Mouse (Mus musculus) testis, adult 2 months (tissue): Measurements from ENCODE around the gene 1700020L24Rik.

Experiments
- CTCF ChIP-seq: fragments of 200-500 bp; IDR thresholded peaks from 2 replicates; pipeline ENCODE4 v1.5.1; 2012; ENCODE audit warnings: low read depth, mild to moderate bottlenecking, inconsistent platforms, low read length, moderate library complexity; ENCODE audit not compliant: control insufficient read depth, insufficient read depth, insufficient replicate concordance
- POLR2A ChIP-seq: fragments of 200-500 bp; IDR thresholded peaks from 2 replicates; pipeline ENCODE4 v1.6.1; 2012; ENCODE audit warnings: low read depth, mild to moderate bottlenecking, inconsistent platforms, low read length, moderate library complexity; ENCODE audit not compliant: control insufficient read depth

- no peak for TF ChIP-seq POLR2A
- TF ChIP-seq CTCF = no peak
Observed at GRCm38 (mm10) chr11:83421305-83421704, 16.2 kb upstream of the 1700020L24Rik start.
